Mouse (Mus musculus): ENCODE data around the gene Fbxw19.
"Not testable (repeated sequence)": the region's sequence is repeated elsewhere in the genome, so short reads cannot be mapped to it uniquely, and the experiment has no call there.

Fbxw19 gene

GRCm38 (mm10) chr9:109495775-109496174 lies at the start of gene Fbxw19:
Gene Fbxw19, minus strand, starts transcription at chr9:109495875.
- not testable (repeated sequence) for DNase-seq

GRCm38 (mm10) chr9:109523385-109524064 lies 27.9 kb upstream of the Fbxw19 start:
- no peak for DNase-seq

- DNase-seq, result no peak
Observed at GRCm38 (mm10) chr9:109449040-109449439, 46.6 kb downstream of the Fbxw19 start, which contains the start of gene Fbxw16. Gene Fbxw16, minus strand, starts transcription at chr9:109449140.

- no peak for DNase-seq
Observed at GRCm38 (mm10) chr9:109432956-109433355, 62.7 kb downstream of the Fbxw19 start.

Measured in right cerebral cortex, postnatal 14 days (tissue).